Mouse (Mus musculus) liver, adult 2 months (tissue): ENCODE measurements around the gene Tmem184a.

Source experiments
- CTCF ChIP-seq: fragments of 200-500 bp; IDR thresholded peaks from 2 replicates; pipeline ENCODE4 v1.5.1; 2011; ENCODE audit warnings: low read depth, low read length, control low read depth
- POLR2A ChIP-seq: fragments of 200-500 bp; IDR thresholded peaks from 2 replicates; pipeline ENCODE4 v1.6.1; 2011; ENCODE audit warnings: low read length, control low read depth; ENCODE audit not compliant: insufficient read depth; ENCODE audit errors: extremely low read depth

GRCm38 (mm10) chr5:139809397-139809796, 10.3 kb downstream of the Tmem184a start:
- TF ChIP-seq CTCF (peak; percentile 35), POLR2A (no peak)
